Mouse (Mus musculus) E14TG2a.4 (cell line): ENCODE data around the gene Ltbp3.

Experiments
- CTCF ChIP-seq: conservative IDR thresholded peaks from 2 replicates; pipeline ENCODE4 v1.5.1; 2014; ENCODE audit warnings: low read length
- NANOG ChIP-seq: IDR thresholded peaks from 2 replicates; pipeline ENCODE4 v1.6.1; 2014; ENCODE audit warnings: borderline replicate concordance, low read length, mixed read lengths
- POU5F1 ChIP-seq: IDR thresholded peaks from 2 replicates; pipeline ENCODE4 v1.6.1; 2014; ENCODE audit warnings: low read length, borderline replicate concordance

- TF ChIP-seq CTCF (no peak), POU5F1 (no peak), NANOG (no peak)
These were observed 5.3 kb downstream of the Ltbp3 start for GRCm38 (mm10) chr19:5745756-5746710.
